Mouse (Mus musculus) gastrocnemius, adult 18-20 months (tissue): ENCODE results near the gene Olfr1155. TPM values are rescaled to one million over a fixed set of nuclear protein-coding genes. Genes with fewer than 3 reads are reported as not detected.

ENCODE experiments used
- DNase-seq: peaks from one replicate; pipeline ENCODE4 v3.0.0; 2021; ENCODE audit warnings: low spot score
- long read RNA-seq, 2 experiments: library from polyadenylated mRNA; stranded (forward); transcript quantifications; one replicate each; pipeline ENCODE4 v2.0.0; 2021
- total RNA-seq, 2 experiments: library from RNA; stranded (reverse); gene quantifications; 2 replicates each; pipeline ENCODE4 v1.2.3; 2021

The Olfr1155 gene
- total RNA-seq: not detected
- long read RNA-seq, experiment 1: 0 reads
- long read RNA-seq, experiment 2: 0 reads

- DNase-seq: no peak
Observed at GRCm38 (mm10) chr2:87945037-87945436, at the start of gene Olfr1155. Gene Olfr1155 (minus strand): TSS chr2:87945137.

GRCm38 (mm10) chr2:87989813-87990212, 44.9 kb upstream of the Olfr1155 start, which contains the start of gene Olfr1158:
Gene Olfr1158 (plus strand): TSS chr2:87990113.
- DNase-seq: no peak

GRCm38 (mm10) chr2:87974563-87974962, 29.6 kb upstream of the Olfr1155 start, which contains the start of gene Olfr74:
Gene Olfr74 (minus strand): TSS chr2:87974663.
- no peak for DNase-seq

GRCm38 (mm10) chr2:87968199-87968598, 23.3 kb upstream of the Olfr1155 start, which contains the start of gene Olfr1157:
Gene Olfr1157 (minus strand): TSS chr2:87968299.
- no peak for DNase-seq

GRCm38 (mm10) chr2:87953000-87953399, 8.1 kb upstream of the Olfr1155 start, which contains the start of gene Olfr1156:
Gene Olfr1156 (minus strand): TSS chr2:87953100.
- no peak for DNase-seq

GRCm38 (mm10) chr2:87905066-87905465, 39.9 kb downstream of the Olfr1155 start, which contains the start of gene Olfr1154:
Gene Olfr1154 (minus strand): TSS chr2:87905166.
- no peak for DNase-seq

- no peak for DNase-seq
Observed at GRCm38 (mm10) chr2:87894662-87895061, 50.3 kb downstream of the Olfr1155 start, which contains the start of gene Olfr1153. Gene Olfr1153 (plus strand): TSS chr2:87894962.

Other genes starting within 250 kb of the Olfr1155 start
- not detected for gene Olfr1137, start 232.0 kb downstream of the Olfr1155 start, total RNA-seq
- gene Olfr1138, start 205.2 kb downstream of the Olfr1155 start, total RNA-seq: not detected
- gene Olfr1140, start 201.4 kb downstream of the Olfr1155 start, total RNA-seq: not detected
- not detected for gene Olfr1141, start 191.1 kb downstream of the Olfr1155 start, total RNA-seq
- not detected for gene Olfr152, start 165.7 kb downstream of the Olfr1155 start, total RNA-seq
- gene Olfr1143, start 144.5 kb downstream of the Olfr1155 start, total RNA-seq: not detected
- not detected for gene Olfr1145, start 135.3 kb downstream of the Olfr1155 start, total RNA-seq
- gene Olfr1148, start 114.6 kb downstream of the Olfr1155 start, total RNA-seq: not detected
- gene Olfr1150-ps1, start 101.1 kb downstream of the Olfr1155 start, total RNA-seq: not detected
- gene Olfr1151, start 89.3 kb downstream of the Olfr1155 start, total RNA-seq: not detected
- gene Olfr1152, start 78.6 kb downstream of the Olfr1155 start, total RNA-seq: not detected
- gene Olfr1153, start 50.2 kb downstream of the Olfr1155 start, total RNA-seq: not detected
- gene Olfr1154, start 40.0 kb downstream of the Olfr1155 start, total RNA-seq: not detected
- not detected for gene Olfr1156, start 8.0 kb upstream of the Olfr1155 start, total RNA-seq
- not detected for gene Olfr1157, start 23.2 kb upstream of the Olfr1155 start, total RNA-seq
- gene Olfr74, start 29.5 kb upstream of the Olfr1155 start, total RNA-seq: not detected
- gene Olfr1158, start 45.0 kb upstream of the Olfr1155 start, total RNA-seq: not detected
- gene Olfr1160, start 63.1 kb upstream of the Olfr1155 start, total RNA-seq: not detected
- gene Olfr1161, start 77.6 kb upstream of the Olfr1155 start, total RNA-seq: not detected
- gene Olfr73, start 92.6 kb upstream of the Olfr1155 start, total RNA-seq: not detected
- not detected for gene Olfr1162, start 106.0 kb upstream of the Olfr1155 start, total RNA-seq
- gene Olfr1163, start 126.7 kb upstream of the Olfr1155 start, total RNA-seq: not detected
- gene Olfr1164, start 148.8 kb upstream of the Olfr1155 start, total RNA-seq: not detected
- gene Olfr1166, start 183.1 kb upstream of the Olfr1155 start, total RNA-seq: not detected
- gene Olfr1167, start 210.1 kb upstream of the Olfr1155 start, total RNA-seq: not detected
- not detected for gene Olfr1168, start 236.7 kb upstream of the Olfr1155 start, total RNA-seq